Mouse (Mus musculus) layer of hippocampus, adult 8-10 months (tissue): ENCODE results near the gene Gm17079. TPM values are rescaled to one million over a fixed set of nuclear protein-coding genes. Genes with fewer than 3 reads are reported as not detected.
"Not testable (repeated sequence)": the region's sequence is repeated elsewhere in the genome, so short reads cannot be mapped to it uniquely, and the experiment has no call there.

ENCODE experiments used
- DNase-seq, 2 experiments: peaks; one replicate each; pipeline ENCODE4 v3.0.0; 2022; ENCODE audit warnings: low spot score in 2 of 2
- total RNA-seq, 4 experiments: library from RNA; stranded (reverse); gene quantifications; 2 replicates each; pipeline ENCODE4 v1.2.4; 2022

The Gm17079 gene
- total RNA-seq: not detected

DNA sequence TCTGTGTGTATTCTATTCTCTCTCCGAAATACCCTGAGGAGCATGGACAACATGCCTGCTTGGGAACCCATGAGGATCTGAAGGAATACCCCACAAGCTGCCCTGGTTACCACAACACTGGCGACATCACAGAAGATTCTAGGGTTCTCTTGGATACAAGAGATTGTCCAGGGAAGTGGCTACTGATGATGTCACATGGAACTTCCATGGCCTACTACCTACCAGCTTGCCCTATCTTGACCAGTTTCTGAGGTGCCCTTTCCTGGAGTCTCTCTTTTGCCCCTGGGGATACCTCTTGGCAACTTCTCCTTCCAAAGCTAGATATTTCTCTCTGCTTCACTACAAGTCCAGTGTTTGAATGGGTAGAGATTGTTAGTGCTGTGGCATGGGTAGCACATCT lies at the start of gene Gm17079:
Gm17079 (minus strand) TSS at position 101 of the 400 bp plus-strand sequence.
- not testable (repeated sequence) for DNase-seq

GRCm38 (mm10) chr14:51740347-51741170 lies 45.3 kb upstream of the Gm17079 start:
- DNase-seq: no peak

- no peak for DNase-seq
Observed at GRCm38 (mm10) chr14:51739150-51739993, 44.1 kb upstream of the Gm17079 start.

GRCm38 (mm10) chr14:51738411-51739149 lies 43.3 kb upstream of the Gm17079 start:
- DNase-seq: peak; percentile 36 to 39

- no peak for DNase-seq
Observed at GRCm38 (mm10) chr14:51737967-51738366, 42.7 kb upstream of the Gm17079 start.

DNA sequence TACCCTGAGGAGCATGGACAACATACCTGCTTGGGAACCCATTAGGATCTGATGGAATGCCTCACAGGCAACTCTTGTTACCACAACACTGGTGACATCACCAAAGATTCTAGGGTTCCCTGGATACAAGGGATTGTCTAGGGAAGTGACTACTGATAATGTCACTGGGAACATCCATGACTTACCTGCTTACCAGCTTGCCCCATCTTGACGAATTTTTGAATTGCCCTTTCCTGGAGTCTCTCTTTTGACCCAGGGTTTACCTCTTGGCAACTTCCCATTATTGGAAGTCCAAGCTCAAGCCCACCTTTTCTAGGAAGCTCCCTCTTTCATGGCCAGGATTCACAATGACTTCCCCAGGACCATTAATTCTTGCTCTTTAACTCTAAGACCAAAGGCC lies 21.8 kb upstream of the Gm17079 start, which contains the start of gene Gm5800:
Gm5800 (minus strand) TSS at position 101 of the 400 bp plus-strand sequence.
- no peak for DNase-seq

- no peak for DNase-seq
Observed at GRCm38 (mm10) chr14:51677269-51677668, 18.0 kb downstream of the Gm17079 start.

Other genes with a start within 250 kb of the Gm17079 start
- gene Vmn2r89, start 243.6 kb downstream of the Gm17079 start, total RNA-seq: not detected
- not detected for gene Gm5622, start 142.7 kb downstream of the Gm17079 start, total RNA-seq
- gene Gm17175, start 121.4 kb downstream of the Gm17079 start, total RNA-seq: not detected
- not detected for gene Gm17174, start 103.3 kb downstream of the Gm17079 start, total RNA-seq
- not detected for gene Gm17078, start 84.2 kb downstream of the Gm17079 start, total RNA-seq
- not detected for gene Gm4181, start 59.8 kb downstream of the Gm17079 start, total RNA-seq
- gene Gm5800, start 21.7 kb upstream of the Gm17079 start, total RNA-seq: not detected
- not detected for gene Ang4, start 78.1 kb upstream of the Gm17079 start, total RNA-seq
- gene AY358078, start 104.6 kb upstream of the Gm17079 start, total RNA-seq: not detected
- gene Ear6, start 158.2 kb upstream of the Gm17079 start, total RNA-seq: not detected
- gene Mettl17, start 189.4 kb upstream of the Gm17079 start, total RNA-seq: 10 to 100 TPM; 29.8 to 51.3 (median 38.8) TPM
- gene Slc39a2, start 197.4 kb upstream of the Gm17079 start, total RNA-seq: 10 to 100 TPM in 2 of 4 experiments, 1 to 10 TPM in 2; 4.8 to 13.0 (median 8.7) TPM
- 100 to 1,000 TPM; 843 to 941 (median 912) TPM for gene Ndrg2, start 218.7 kb upstream of the Gm17079 start, total RNA-seq
- not detected for gene Tppp2, start 223.0 kb upstream of the Gm17079 start, total RNA-seq
- gene Rnase13, start 227.3 kb upstream of the Gm17079 start, total RNA-seq: not detected